Mouse (Mus musculus): Measurements from ENCODE around the gene Tmem56. TPM values are rescaled to one million over a fixed set of nuclear protein-coding genes. Genes with fewer than 3 reads are reported as not detected.

Gene Tmem56
- 1.3 and 1.5 TPM in 2 replicates for polyA plus RNA-seq (2014; fragmentation: Nextera tagmentation; extraction: Ambion mirVana)

DNA sequence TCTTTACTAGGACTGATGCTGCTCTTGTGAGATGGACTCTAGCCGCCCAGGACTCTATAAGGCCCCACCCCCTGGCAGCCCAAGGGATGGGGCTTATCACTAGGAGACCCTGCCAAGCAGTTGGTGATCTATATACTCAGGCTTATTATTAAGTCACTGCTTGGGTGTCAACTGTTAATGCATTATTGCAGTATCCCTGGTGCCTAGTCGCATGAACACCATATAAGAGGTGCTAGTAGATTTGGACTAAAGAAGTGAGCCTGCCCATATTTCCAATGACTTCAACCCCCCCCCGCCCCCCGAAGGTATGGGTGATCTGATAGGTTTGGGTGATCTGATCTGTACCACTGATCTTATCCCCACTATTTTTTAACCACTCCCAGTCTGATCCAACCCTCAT, at the start of gene Tmem56:
Gene Tmem56, minus strand, starts transcription at position 101 of the 400 bp plus-strand sequence.
- H3K27me3 ChIP-seq (ENCODE audit: control insufficient read depth, insufficient read depth, low read length): no peaks in the 10 kb centered on the region
- WGBS: 85% methylated on average over 4 of the region's 4 CpGs
- H3K36me3 ChIP-seq (ENCODE audit: control insufficient read depth, insufficient read depth, low read length): no peaks in the 10 kb centered on the region
- H3K4me2 ChIP-seq (ENCODE audit: low read length): no peak within 1 kb of the TSS
- H3K4me3 ChIP-seq (ENCODE audit: control insufficient read depth in 1 of 2, insufficient read depth in 1 of 2, low read depth in 1 of 2, low read length in 2 of 2): no peak within 1 kb of the TSS
- no peaks in the 10 kb centered on the region for H3K9me3 ChIP-seq (ENCODE audit: control insufficient read depth, low read length)
- no peak within 1 kb of the TSS for H3K9ac ChIP-seq (ENCODE audit: low read length)
- H3K27ac ChIP-seq (replicated peaks in 1 of 2; ENCODE audit: control insufficient read depth in 1 of 2, insufficient read depth in 1 of 2, low read depth in 2 of 2, low read length in 2 of 2): no peak within 1 kb of the TSS
- H3K4me1 ChIP-seq (ENCODE audit: control insufficient read depth in 2 of 2, insufficient read depth in 2 of 2, low read length in 2 of 2): no peaks in the 10 kb centered on the region
- no peak for ATAC-seq (ENCODE audit: insufficient number of reproducible peaks, insufficient read depth, low FRiP score, low read depth)

DNA sequence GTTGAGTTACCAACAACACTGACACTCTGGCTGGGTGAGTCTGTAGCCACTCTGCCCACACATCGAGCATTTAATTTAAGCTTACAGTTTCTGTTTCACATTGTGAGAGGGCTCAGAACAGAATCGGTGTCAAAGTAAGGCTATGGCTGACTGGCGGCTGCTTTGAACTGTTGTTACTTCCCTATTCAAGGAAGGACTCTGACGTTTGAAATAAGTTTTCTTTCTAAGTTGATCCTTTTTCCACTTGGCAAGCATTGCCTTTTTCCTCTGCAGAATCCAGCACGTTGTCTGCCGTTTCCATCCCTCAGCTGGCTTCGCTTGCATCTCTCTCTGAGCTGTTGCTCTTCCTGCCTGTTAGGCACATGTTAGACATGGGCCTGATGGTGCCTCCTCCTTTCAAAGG, 47.3 kb upstream of the Tmem56 start:
- H3K4me2 ChIP-seq (ENCODE audit: low read length): no peak overlapping the region
- ATAC-seq (ENCODE audit: insufficient number of reproducible peaks, insufficient read depth, low FRiP score, low read depth): no peak
- no peak overlapping the region for H3K9ac ChIP-seq (ENCODE audit: low read length)
- H3K27me3 ChIP-seq (ENCODE audit: control insufficient read depth, insufficient read depth, low read length): no peaks in the 10 kb centered on the region
- no peak overlapping the region for H3K4me3 ChIP-seq (ENCODE audit: control insufficient read depth in 1 of 2, insufficient read depth in 1 of 2, low read depth in 1 of 2, low read length in 2 of 2)
- 65% methylated on average over 7 of the region's 7 CpGs for WGBS
- peak overlapping the region; percentile 3 to 39; a peak in 1 of 4 replicates for H3K27ac ChIP-seq (replicated peaks in 1 of 2; ENCODE audit: control insufficient read depth in 1 of 2, insufficient read depth in 1 of 2, low read depth in 2 of 2, low read length in 2 of 2)
- H3K36me3 ChIP-seq (ENCODE audit: control insufficient read depth, insufficient read depth, low read length): peaks cover 13% of the 10 kb centered on the region; the same call in 1 of the 2 replicates
- H3K4me1 ChIP-seq (ENCODE audit: control insufficient read depth in 2 of 2, insufficient read depth in 2 of 2, low read length in 2 of 2): peaks cover 2 to 12% of the 10 kb centered on the region in 2 experiments; a peak in 2 of 4 replicates
- H3K9me3 ChIP-seq (ENCODE audit: control insufficient read depth, low read length): no peaks in the 10 kb centered on the region

DNA sequence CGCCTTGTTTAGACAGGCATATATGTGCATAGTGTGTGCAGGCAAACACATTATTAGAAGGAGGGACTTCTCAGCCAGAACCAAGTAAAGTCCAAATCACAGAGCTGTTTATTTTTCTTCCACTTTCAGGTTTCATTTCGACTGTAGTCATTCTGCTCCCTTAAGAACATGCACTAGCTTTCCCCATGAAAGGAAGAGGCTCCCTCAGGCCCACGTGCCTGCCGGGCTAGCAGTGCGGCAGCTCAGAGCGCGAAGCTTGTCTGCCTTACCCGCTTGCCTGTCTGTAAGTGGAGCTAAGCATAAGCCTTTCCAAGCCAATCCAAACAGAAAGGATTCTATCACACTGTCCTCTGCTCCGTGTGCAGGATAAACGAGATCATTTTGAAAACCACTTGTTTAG, 46.7 kb upstream of the Tmem56 start:
- Histone ChIP-seq H3K4me3 (ENCODE audit: control insufficient read depth in 1 of 2, insufficient read depth in 1 of 2, low read depth in 1 of 2, low read length in 2 of 2) (no peak overlapping the region), H3K9ac (ENCODE audit: low read length) (no peak overlapping the region), H3K36me3 (ENCODE audit: control insufficient read depth, insufficient read depth, low read length) (peaks cover 13% of the 10 kb centered on the region; the same call in 1 of the 2 replicates), H3K9me3 (ENCODE audit: control insufficient read depth, low read length) (no peaks in the 10 kb centered on the region), H3K27me3 (ENCODE audit: control insufficient read depth, insufficient read depth, low read length) (no peaks in the 10 kb centered on the region), H3K27ac (replicated peaks in 1 of 2; ENCODE audit: control insufficient read depth in 1 of 2, insufficient read depth in 1 of 2, low read depth in 2 of 2, low read length in 2 of 2) (0 out of 4 replicates have a peak overlapping the region, but pooled peaks have one; percentile 3 to 39), H3K4me1 (ENCODE audit: control insufficient read depth in 2 of 2, insufficient read depth in 2 of 2, low read length in 2 of 2) (peaks cover 2 to 12% of the 10 kb centered on the region in 2 experiments; a peak in 2 of 4 replicates), H3K4me2 (ENCODE audit: low read length) (no peak overlapping the region)
- 56% methylated on average over 10 of the region's 10 CpGs for WGBS
- ATAC-seq (ENCODE audit: insufficient number of reproducible peaks, insufficient read depth, low FRiP score, low read depth): no peak

DNA sequence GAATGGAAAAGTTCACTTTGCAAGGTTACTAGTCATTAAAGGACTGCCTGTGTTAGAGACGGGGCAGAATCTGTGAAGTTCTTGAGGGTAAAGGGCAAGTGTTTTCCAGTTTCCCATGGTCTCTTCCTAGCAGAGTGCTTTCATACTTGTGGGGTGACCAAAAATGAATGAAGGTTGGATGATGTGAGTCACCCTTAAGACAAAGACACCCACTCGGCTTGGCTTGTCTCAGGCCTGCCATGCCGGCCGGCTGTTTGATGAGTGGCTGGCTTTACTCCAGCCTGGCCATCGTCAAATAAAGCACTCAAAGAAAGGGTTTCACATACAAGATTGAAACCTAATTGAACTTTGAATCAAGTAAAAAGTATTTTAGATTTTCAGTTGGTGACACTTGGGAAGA, 44.5 kb upstream of the Tmem56 start:
- Histone ChIP-seq H3K36me3 (ENCODE audit: control insufficient read depth, insufficient read depth, low read length) (peaks cover 9% of the 10 kb centered on the region; the same call in 1 of the 2 replicates), H3K4me3 (ENCODE audit: control insufficient read depth in 1 of 2, insufficient read depth in 1 of 2, low read depth in 1 of 2, low read length in 2 of 2) (no peak overlapping the region), H3K27ac (replicated peaks in 1 of 2; ENCODE audit: control insufficient read depth in 1 of 2, insufficient read depth in 1 of 2, low read depth in 2 of 2, low read length in 2 of 2) (no peak overlapping the region), H3K9ac (ENCODE audit: low read length) (no peak overlapping the region), H3K4me1 (ENCODE audit: control insufficient read depth in 2 of 2, insufficient read depth in 2 of 2, low read length in 2 of 2) (peaks cover 2 to 9% of the 10 kb centered on the region in 2 experiments; a peak in 2 of 4 replicates), H3K27me3 (ENCODE audit: control insufficient read depth, insufficient read depth, low read length) (no peaks in the 10 kb centered on the region), H3K4me2 (ENCODE audit: low read length) (no peak overlapping the region), H3K9me3 (ENCODE audit: control insufficient read depth, low read length) (0 out of 2 replicates have a peak, but pooled peaks cover 3% of the 10 kb centered on the region)
- 76% methylated on average over 5 of the region's 5 CpGs for WGBS
- no peak for ATAC-seq (ENCODE audit: insufficient number of reproducible peaks, insufficient read depth, low FRiP score, low read depth)

DNA sequence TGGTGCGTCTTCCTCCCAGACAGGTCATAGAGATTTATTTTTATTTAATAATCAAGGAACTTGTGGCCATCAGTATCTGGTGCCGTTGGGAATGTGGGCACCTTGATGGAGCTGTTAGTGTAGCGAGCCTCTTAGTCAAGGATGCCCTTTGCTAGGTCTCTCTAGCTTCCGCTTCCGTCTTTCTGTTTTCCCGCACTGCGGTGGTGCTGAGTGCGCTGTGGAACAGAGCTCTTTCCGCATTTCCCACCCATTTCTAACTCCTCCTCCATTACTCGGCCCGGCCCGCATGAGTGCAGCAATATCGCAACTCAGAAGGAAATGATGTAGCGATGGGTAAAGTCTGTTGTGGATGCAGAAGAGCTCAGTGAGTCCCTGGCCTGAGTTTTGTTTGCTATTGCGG, 40.5 kb upstream of the Tmem56 start:
- 94% methylated on average over 15 of the region's 15 CpGs for WGBS
- Histone ChIP-seq H3K4me2 (ENCODE audit: low read length) (no peak overlapping the region), H3K27ac (replicated peaks in 1 of 2; ENCODE audit: control insufficient read depth in 1 of 2, insufficient read depth in 1 of 2, low read depth in 2 of 2, low read length in 2 of 2) (no peak overlapping the region), H3K4me1 (ENCODE audit: control insufficient read depth in 2 of 2, insufficient read depth in 2 of 2, low read length in 2 of 2) (no peaks in the 10 kb centered on the region), H3K4me3 (ENCODE audit: control insufficient read depth in 1 of 2, insufficient read depth in 1 of 2, low read depth in 1 of 2, low read length in 2 of 2) (no peak overlapping the region), H3K27me3 (ENCODE audit: control insufficient read depth, insufficient read depth, low read length) (no peaks in the 10 kb centered on the region), H3K36me3 (ENCODE audit: control insufficient read depth, insufficient read depth, low read length) (peaks cover 5% of the 10 kb centered on the region; the same call in 1 of the 2 replicates), H3K9me3 (ENCODE audit: control insufficient read depth, low read length) (0 out of 2 replicates have a peak, but pooled peaks cover 3% of the 10 kb centered on the region), H3K9ac (ENCODE audit: low read length) (no peak overlapping the region)
- no peak for ATAC-seq (ENCODE audit: insufficient number of reproducible peaks, insufficient read depth, low FRiP score, low read depth)

DNA sequence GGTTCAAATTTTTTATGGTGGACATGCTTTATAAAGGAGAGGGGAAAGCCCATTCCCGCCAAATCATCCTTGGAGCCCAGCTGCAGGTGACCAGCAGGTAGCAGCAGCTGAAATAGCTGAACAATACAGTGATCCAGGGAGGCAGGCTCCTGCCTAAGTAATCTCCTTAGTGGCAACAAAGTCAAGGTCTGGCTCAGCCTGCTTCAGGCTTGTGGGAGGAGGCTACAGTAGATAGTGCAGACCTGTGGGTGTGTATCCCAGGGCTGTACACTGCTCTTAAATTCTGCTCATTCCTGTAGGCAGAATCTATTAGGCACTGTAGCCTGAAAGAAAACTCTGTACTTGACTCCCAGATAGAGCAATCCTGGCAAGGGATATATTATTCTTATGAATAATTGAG, 38.0 kb upstream of the Tmem56 start:
- 71% methylated on average over 1 of the region's 1 CpGs for WGBS
- no peak overlapping the region for H3K4me3 ChIP-seq (ENCODE audit: control insufficient read depth in 1 of 2, insufficient read depth in 1 of 2, low read depth in 1 of 2, low read length in 2 of 2)

DNA sequence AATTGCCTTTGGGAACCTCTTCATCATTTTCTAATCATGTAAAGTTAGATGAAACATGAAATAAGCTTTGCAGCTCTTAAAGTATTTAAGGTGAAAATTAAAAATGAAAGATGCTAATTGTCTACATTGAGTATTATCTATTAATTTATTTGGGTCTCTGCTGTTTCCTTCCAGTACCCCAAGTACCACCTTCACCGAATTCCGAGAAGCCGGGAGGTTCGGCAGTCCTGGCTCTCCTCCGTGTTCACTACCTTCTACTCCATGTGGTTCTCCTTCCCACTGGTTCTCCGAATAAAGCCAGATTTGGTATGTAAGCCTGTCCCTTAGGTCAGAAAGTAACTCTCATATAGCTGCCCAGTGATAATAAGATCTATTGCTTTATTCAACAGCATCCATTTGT, 37.0 kb upstream of the Tmem56 start:
- ATAC-seq (ENCODE audit: insufficient number of reproducible peaks, insufficient read depth, low FRiP score, low read depth): no peak
- peaks cover 2% of the 10 kb centered on the region; the same call in 1 of the 2 replicates for H3K36me3 ChIP-seq (ENCODE audit: control insufficient read depth, insufficient read depth, low read length)

More for the DNA sequence above, 38.0 kb upstream of the Tmem56 start:
- Histone ChIP-seq H3K9me3 (ENCODE audit: control insufficient read depth, low read length) (0 out of 2 replicates have a peak, but pooled peaks cover 3% of the 10 kb centered on the region), H3K36me3 (ENCODE audit: control insufficient read depth, insufficient read depth, low read length) (no peaks in the 10 kb centered on the region; the same call in 1 of the 2 replicates), H3K27me3 (ENCODE audit: control insufficient read depth, insufficient read depth, low read length) (no peaks in the 10 kb centered on the region), H3K27ac (replicated peaks in 1 of 2; ENCODE audit: control insufficient read depth in 1 of 2, insufficient read depth in 1 of 2, low read depth in 2 of 2, low read length in 2 of 2) (no peak overlapping the region), H3K4me1 (ENCODE audit: control insufficient read depth in 2 of 2, insufficient read depth in 2 of 2, low read length in 2 of 2) (no peaks in the 10 kb centered on the region), H3K4me2 (ENCODE audit: low read length) (no peak overlapping the region), H3K9ac (ENCODE audit: low read length) (no peak overlapping the region)
- ATAC-seq (ENCODE audit: insufficient number of reproducible peaks, insufficient read depth, low FRiP score, low read depth): no peak

DNA sequence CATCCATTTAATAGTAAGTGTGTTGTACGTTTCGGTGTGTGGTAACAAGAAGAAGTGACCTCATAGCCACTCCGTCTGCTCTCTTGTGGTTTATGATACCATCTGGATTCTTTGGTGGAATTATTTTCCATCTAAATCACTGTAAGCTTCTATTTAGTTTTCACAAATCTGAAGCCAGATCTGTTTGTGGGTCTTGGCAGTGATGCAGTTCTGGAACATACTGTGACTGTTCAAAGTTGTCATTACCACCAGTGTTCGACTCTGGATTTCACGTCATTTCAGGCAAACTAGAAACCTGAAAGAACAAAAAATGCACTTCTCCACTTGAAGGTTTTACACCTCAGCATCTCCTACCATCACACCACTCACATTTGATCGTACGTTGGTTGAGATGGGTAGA, 32.6 kb upstream of the Tmem56 start:
- Histone ChIP-seq H3K4me2 (ENCODE audit: low read length) (no peak overlapping the region), H3K27ac (replicated peaks in 1 of 2; ENCODE audit: control insufficient read depth in 1 of 2, insufficient read depth in 1 of 2, low read depth in 2 of 2, low read length in 2 of 2) (no peak overlapping the region), H3K4me3 (ENCODE audit: control insufficient read depth in 1 of 2, insufficient read depth in 1 of 2, low read depth in 1 of 2, low read length in 2 of 2) (no peak overlapping the region), H3K27me3 (ENCODE audit: control insufficient read depth, insufficient read depth, low read length) (no peaks in the 10 kb centered on the region), H3K36me3 (ENCODE audit: control insufficient read depth, insufficient read depth, low read length) (0 out of 2 replicates have a peak, but pooled peaks cover 2% of the 10 kb centered on the region), H3K9me3 (ENCODE audit: control insufficient read depth, low read length) (no peaks in the 10 kb centered on the region), H3K4me1 (ENCODE audit: control insufficient read depth in 2 of 2, insufficient read depth in 2 of 2, low read length in 2 of 2) (no peaks in the 10 kb centered on the region), H3K9ac (ENCODE audit: low read length) (no peak overlapping the region)
- ATAC-seq (ENCODE audit: insufficient number of reproducible peaks, insufficient read depth, low FRiP score, low read depth): no peak
- 97% methylated on average over 7 of the region's 7 CpGs for WGBS

More for the DNA sequence above, 37.0 kb upstream of the Tmem56 start:
- 0 out of 2 replicates have a peak, but pooled peaks cover 3% of the 10 kb centered on the region for H3K9me3 ChIP-seq (ENCODE audit: control insufficient read depth, low read length)
- H3K27me3 ChIP-seq (ENCODE audit: control insufficient read depth, insufficient read depth, low read length): no peaks in the 10 kb centered on the region
- H3K9ac ChIP-seq (ENCODE audit: low read length): no peak overlapping the region
- H3K4me2 ChIP-seq (ENCODE audit: low read length): no peak overlapping the region
- WGBS: 92% methylated on average over 6 of the region's 6 CpGs
- no peak overlapping the region for H3K4me3 ChIP-seq (ENCODE audit: control insufficient read depth in 1 of 2, insufficient read depth in 1 of 2, low read depth in 1 of 2, low read length in 2 of 2)
- H3K27ac ChIP-seq (replicated peaks in 1 of 2; ENCODE audit: control insufficient read depth in 1 of 2, insufficient read depth in 1 of 2, low read depth in 2 of 2, low read length in 2 of 2): no peak overlapping the region
- no peaks in the 10 kb centered on the region for H3K4me1 ChIP-seq (ENCODE audit: control insufficient read depth in 2 of 2, insufficient read depth in 2 of 2, low read length in 2 of 2)

Data from heart, embryonic 14.5 days (tissue).